Mouse (Mus musculus) spleen, postnatal 36 days (tissue): ENCODE measurements around the gene Ogn.
"Not testable (repeated sequence)": the region's sequence is repeated elsewhere in the genome, so short reads cannot be mapped to it uniquely, and the experiment has no call there.

Source experiments
- DNase-seq, 2 experiments: peaks; one replicate each; pipeline ENCODE4 v3.0.0; 2022; ENCODE audit warnings: low spot score in 2 of 2, mixed read lengths in 1 of 2

The Ogn gene

DNA sequence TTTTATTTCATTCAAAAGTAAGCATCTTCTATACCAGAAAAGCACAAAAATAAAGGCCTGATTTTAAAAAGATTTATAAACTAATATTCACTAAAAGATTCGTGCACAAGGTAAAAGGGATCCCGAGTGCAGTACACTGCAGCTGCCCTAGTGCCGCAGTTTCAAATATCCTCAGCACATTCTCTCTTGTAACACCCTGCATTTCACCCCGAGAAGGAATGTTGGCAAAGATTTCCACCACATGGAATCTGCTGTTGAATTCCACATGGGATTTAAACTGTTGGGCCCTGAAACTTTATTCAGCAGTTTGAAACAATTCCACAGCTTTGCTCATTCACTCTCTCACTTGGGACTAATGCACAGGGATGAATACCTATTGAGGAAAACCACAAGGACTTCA lies at the start of gene Ogn:
Gene Ogn, plus strand, starts transcription at position 333 of the 400 bp plus-strand sequence.
- no peak for DNase-seq

DNA sequence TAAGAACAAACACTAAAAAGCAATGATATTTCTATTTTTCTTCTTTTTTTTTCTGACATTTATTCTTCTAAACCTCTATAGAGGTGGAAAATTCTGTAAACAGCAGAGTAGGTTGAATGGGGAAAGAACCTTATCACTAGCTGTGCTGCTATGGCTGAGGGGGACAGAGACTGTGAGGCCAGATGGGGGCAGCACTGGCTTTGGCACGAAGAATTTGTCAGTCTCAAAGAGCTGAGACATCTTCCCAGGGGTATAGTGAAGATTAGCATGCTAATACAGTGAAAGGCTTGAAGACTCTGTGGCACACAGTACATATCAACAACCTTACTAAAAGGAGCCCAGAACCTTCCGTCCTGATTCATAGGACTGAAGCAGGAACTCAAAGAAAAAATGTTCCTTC lies 48.7 kb upstream of the Ogn start:
- peak in 1 of 2 experiments; percentile 4 for DNase-seq

GRCm38 (mm10) chr13:49560886-49561285 lies 47.0 kb upstream of the Ogn start:
- DNase-seq = no peak

GRCm38 (mm10) chr13:49564347-49564746 lies 43.5 kb upstream of the Ogn start:
- no peak for DNase-seq

DNA sequence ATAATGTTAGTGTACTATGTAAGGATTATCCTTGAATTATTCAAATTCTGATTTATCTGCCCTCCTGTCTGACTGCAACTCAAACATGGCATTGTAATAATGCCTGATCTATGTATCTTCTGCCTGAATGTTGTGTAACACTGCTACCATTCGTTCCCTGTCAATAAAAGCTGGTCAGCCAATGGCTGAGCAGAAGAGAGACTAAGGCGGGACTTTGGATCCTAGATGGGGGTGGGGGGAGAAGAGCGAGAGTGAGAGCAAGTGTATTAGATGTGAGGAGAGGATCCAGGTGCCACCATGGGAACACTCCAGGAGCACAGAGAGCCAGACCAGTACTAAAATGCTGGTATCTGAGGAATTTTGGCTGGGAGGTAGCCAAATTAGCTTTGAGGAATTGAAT lies 37.5 kb upstream of the Ogn start:
- DNase-seq = no peak

DNA sequence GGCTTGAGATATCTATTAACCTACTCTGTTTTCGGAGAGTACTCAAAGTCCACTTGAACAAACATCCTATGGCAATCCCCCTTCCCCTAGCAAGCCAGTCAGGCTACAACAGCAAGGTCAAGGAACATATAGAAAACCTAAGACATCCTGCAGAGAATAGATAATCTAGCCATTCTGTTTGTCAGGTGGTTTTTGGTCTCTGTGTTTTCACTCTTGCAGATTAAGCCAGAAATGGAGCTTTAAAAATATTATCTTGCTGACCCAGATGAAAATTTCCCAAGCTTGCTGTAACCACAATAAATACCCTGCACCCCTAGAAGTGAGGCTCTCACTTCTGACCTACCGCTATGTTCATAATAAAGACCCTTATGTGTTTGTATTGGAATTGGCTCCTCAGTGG lies 36.4 kb upstream of the Ogn start:
- DNase-seq = no peak

- DNase-seq = no peak
Measured at GRCm38 (mm10) chr13:49581541-49582530, 26.0 kb upstream of the Ogn start, which contains the start of gene Omd. TSS of gene Omd (plus strand) at chr13:49582462.

- no peak for DNase-seq
Measured at GRCm38 (mm10) chr13:49583859-49584258, 24.0 kb upstream of the Ogn start.

DNA sequence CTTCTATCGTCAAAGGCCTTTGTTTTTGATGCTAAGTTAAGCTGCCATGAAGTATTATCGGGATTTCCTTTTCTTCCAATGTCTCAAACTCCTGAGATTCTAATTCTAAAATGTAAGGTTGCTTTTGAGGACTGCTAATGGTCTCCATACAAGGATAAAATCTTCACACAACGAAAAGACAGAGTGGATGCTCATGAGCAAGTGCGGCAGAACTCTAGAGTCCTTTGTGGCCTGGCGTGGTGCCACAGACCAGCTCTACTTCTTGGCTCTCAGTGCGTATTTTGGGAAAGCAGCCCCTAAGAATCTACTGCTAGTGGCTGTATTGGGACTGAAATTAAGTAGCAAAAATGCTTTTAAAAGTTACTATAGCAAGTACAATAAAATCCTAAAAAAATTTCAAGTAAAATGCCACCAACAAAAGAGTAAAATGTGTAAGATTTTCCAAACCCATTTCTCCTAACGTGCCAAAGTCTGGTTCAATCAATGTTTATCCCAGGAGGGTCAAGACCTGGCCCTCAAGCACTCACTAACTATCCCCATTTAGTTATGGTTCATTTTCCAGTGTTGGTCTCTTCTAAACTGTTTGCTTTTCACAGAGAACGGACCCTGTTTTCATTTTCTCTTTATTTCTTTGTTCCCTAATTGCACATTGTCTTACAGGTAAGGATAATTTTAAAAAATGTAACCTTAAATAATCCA lies 23.4 kb upstream of the Ogn start:
- no peak for DNase-seq

DNA sequence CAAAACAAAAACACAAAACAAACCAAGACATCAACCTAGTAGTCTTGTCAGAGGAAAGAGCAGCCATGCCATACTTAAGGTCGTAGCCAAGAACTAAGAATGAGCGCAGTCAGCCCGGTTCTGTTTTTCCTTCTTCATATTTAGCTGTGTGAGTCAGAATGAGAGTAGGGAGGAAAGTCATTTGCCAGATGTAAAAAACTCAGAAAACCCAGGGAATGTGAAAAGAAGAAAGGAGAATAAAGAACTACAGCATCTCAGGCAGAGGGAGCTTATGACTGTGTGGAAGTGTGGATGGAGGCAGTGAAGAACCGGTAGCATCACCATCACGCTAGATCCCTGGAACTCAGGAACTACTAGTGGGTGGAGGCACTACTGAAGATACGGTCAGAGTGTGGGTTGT lies 21.8 kb upstream of the Ogn start:
- DNase-seq = no peak

DNA sequence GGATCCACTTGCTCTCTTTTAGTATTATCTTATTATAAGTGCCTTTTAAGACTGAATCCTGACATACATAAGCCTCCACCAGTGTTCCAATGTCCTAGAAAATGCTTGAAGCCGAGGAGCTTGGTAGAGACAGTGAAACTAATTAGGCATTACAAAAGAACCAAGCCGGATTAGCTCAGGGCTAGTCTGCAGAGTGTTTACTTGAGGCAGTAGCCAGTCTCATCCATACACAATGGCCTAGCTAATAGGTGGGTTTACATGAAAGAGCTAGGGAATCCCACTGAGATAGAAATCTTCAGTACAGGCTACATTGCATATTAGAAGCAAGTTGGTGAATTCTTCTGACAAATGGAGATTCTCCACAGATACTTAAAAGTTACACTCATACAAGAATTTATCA lies 5.3 kb upstream of the Ogn start:
- not testable (repeated sequence) for DNase-seq

DNA sequence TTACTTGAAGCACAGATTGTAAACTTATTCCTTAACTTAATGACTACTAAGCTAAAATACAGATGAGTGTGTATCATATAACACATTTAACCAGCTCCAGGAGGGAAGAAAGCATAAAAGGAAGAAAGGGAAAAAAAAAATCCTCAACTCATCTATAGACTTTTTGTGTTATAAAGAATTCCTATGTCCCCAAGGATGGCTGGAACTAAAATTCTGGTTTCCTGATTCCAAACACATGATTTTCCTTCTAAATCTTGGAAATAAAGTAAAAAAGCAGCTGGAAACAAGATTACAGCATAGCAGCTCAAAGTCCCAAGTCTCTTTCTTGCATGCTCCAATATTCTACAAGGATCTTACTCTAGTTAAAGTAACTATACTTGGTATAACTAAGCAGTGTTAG lies 4.2 kb upstream of the Ogn start:
- no peak for DNase-seq

DNA sequence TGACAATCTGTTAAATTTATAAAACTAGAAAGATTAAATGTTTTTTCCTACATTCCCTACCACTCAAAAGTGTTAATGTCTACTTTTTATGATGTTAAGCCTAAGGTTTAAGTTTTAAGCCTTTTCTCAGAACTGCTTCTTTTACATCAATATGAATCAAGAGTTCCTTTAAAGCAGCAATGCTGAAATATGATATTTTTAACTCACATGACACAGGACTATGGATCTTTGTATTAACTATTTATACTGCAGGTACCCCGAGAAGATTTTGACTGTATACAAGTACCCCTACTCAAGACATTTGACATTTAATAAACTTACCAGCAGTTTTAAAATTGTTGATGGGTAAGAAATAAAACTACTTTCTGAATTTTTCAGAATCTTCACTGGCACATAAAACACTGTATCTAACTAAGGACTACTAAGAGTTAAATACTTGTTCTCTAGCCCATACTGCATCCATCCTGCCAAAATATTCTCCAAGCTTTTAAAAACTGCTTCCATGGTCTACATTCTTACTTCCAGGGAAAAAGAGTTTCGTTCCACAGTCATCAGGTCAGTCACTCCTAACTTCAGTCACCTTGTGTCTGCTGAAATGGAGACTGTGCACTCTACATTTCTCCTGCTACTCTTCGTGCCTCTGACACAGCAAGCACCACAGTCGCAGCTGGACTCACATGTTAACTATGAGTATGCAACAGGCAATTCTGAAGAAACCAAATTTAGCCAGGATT lies 910 bp downstream of the Ogn start:
- DNase-seq = no peak

DNA sequence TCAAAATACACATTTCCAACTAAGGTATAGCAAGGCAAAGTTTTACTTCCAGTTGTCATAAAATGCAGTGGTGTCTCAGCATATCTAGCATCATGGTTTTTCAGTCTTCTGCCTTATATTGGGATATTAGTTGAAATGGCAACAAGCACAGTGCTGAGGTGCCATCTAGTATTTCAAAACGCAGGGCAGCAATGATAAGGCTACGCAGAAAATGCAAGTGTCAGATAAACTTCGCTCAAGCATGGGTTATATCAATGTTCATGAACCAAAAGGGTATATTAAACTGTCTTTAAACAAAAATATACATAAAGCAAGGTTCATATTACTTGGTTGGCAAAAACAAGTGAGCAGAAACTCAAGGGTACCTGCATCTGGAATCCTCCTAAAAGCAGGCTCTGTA lies 9.2 kb downstream of the Ogn start:
- DNase-seq = peak in 1 of 2 experiments; percentile 10

DNA sequence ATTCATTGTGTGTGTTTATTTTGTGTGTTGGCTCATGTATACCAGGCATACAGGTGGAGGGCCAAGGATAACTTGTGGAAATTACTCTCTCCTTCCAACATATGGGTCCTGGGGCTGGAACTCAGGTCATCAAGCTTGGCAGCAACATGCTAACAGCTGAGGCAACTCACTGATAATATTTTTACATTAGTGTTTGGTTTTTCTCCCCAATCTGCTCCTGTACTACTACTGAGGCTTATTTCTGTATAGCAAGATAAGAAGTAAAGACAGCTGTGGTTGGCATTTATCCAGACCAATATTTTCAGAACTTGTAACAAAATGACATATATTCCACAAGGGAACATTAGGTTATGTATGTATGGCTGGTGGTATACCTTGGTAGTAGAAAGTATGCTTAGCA lies 10.5 kb downstream of the Ogn start:
- peak in 1 of 2 experiments; percentile 2 for DNase-seq

- no peak for DNase-seq
Measured at GRCm38 (mm10) chr13:49623216-49623615, 15.4 kb downstream of the Ogn start.

DNA sequence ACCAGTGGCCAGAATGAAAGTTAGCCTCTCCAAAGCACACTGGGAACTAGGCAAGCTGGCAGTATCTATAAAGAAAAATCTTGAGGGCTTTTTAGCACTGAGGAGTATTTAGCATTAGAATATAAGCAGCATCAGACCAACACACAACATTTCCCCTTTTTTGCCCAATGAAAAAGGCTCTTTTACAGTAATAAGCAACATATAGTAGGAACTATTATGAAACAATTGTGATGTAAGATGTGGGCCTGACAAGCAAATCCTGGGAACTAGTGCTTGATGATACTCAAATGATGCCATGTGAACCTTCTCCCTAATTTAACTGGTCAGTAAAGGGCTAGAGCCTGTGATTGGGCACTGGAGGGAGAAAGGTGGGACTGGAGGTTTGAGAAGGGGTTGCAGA lies 20.3 kb downstream of the Ogn start:
- DNase-seq = no peak

DNA sequence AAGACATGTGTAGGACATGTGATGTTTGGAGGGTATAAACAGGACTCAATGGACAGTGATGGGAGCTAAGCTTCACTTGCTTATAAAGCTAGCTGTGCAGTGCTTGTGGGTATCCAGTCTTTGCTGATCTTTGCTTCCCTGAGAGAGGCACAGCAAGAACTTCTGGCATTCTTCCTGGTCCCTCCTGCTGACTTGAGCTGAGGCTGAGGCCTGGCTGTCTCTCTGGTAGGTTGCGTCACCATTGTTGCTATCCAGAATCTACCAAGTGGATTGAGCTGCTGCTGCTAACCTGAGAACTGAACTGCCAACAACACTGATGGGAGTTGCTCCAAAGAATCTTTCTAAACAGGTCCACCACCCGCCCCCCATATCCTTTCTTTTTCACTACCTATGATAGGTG lies 21.2 kb downstream of the Ogn start:
- no peak for DNase-seq

DNA sequence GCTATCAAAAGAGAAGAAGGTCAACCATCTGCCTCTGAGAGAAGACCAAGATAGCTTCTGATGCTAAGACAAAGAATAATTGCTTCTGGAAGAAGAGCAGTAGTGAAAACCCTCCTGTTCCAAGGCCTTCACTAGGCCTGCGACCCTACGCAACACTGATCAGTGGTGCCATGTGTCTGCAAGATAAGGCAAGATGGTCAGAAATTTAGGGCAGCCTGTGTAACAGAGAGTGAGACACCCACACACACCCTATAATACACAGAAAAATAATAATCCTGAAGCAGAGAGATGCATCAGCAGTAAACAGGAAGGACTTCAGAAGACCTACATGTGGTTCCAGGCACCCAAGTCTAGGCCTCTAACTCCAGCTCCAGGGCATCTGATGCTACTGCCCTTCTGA lies 32.1 kb downstream of the Ogn start:
- DNase-seq = no peak

DNA sequence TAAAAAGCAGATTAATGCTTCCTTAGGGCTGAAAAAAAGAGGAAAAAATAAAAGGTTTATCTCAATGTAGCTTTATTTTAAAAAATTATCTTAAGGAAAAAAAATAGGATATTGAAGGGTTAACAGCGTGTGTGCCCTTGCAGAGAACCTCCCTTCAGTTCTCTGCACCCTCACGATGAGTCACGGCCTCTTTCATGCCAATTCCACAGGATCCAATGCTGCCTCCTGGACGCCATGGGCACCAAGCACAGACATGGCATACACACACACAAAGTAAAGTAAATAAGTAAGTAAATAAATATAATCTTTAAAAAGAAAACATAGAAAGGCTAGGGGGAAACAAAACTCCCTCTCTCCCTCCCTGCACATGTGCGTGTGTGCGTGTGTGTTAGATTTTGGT lies 34.8 kb downstream of the Ogn start:
- DNase-seq = no peak

DNA sequence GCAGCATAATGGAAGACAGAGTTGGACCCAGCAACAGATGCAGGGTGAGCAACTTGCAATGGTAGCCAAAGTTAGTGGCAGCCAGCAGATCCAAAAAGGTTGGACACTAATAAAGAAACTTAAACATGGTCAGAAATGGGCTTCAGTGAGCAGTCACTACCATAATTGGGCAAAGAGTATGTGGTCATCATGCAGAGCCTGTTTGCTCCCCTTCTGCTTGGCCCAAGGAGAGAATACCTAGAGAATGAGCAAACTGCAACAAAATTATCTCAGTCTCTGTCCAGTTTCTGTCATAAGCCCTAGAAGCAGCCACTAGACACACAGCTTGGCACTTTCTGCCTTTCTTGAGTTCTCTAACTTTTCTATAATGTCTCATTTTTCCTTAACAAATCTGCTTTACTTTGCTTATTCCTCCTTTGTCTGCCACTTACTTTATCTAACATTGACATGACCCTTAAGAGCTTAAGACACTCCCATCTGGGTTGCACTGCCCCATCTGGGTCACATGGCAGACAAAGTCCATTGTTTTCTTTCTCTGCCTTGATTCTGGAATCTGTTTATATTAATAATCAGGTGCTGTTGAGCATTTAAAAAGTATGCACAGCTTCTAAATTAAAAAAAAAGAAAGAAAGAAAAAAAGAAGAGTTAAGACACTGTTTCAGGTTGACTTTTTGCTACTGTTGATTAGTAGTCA lies 36.0 kb downstream of the Ogn start:
- DNase-seq = no peak
